Mouse (Mus musculus) midbrain, postnatal 0 days (tissue): ENCODE measurements around the gene Nepro. TPM values are rescaled to one million over a fixed set of nuclear protein-coding genes. Genes with fewer than 3 reads are reported as not detected.

ENCODE experiments used
- ATAC-seq: fragments of 200-750 bp; cut with Nextera tagmentation; 2 replicates; pipeline ENCODE4 v1.8.0; 2017; ENCODE audit warnings: moderate number of reproducible peaks, mild to moderate bottlenecking, moderate TSS enrichment, moderate library complexity; ENCODE audit not compliant: low FRiP score
- DNase-seq: peaks from one replicate; pipeline ENCODE4 v3.0.0-alpha.2; 2015; ENCODE audit warnings: low spot score
- H3K27ac ChIP-seq: fragments of 300-500 bp; sonication (generic); 2 replicates; pipeline ENCODE4 v1.5.1; 2014; ENCODE audit warnings: low read depth, mild to moderate bottlenecking, low read length, mixed read lengths
- H3K27me3 ChIP-seq: fragments of 300-500 bp; sonication (generic); 2 replicates; pipeline ENCODE4 v1.6.1; 2014; ENCODE audit warnings: low read length, control low read depth, mixed read lengths; ENCODE audit not compliant: insufficient read depth
- H3K36me3 ChIP-seq: fragments of 300-500 bp; sonication (generic); 2 replicates; pipeline ENCODE4 v1.6.1; 2014; ENCODE audit warnings: low read length, control low read depth, mixed read lengths; ENCODE audit not compliant: insufficient read depth
- H3K4me1 ChIP-seq: fragments of 300-500 bp; sonication (generic); 2 replicates; pipeline ENCODE4 v1.6.1; 2014; ENCODE audit warnings: mild to moderate bottlenecking, control low read depth, antibody characterized with exemption, low read length, mixed read lengths; ENCODE audit not compliant: insufficient read depth
- H3K4me2 ChIP-seq: fragments of 300-500 bp; sonication (generic); 2 replicates; pipeline ENCODE4 v1.6.1; 2014; ENCODE audit warnings: low read depth, mild to moderate bottlenecking, low read length, mixed read lengths; ENCODE audit not compliant: poor library complexity, severe bottlenecking
- H3K4me3 ChIP-seq: fragments of 300-500 bp; sonication (generic); 2 replicates; pipeline ENCODE4 v1.5.1; 2014; ENCODE audit warnings: low read depth, mild to moderate bottlenecking, low read length, moderate library complexity
- H3K9ac ChIP-seq: fragments of 300-500 bp; sonication (generic); replicated peaks from 2 replicates; pipeline ENCODE4 v1.6.1; 2014; ENCODE audit warnings: mild to moderate bottlenecking, low read length, moderate library complexity, mixed read lengths; ENCODE audit not compliant: poor library complexity, severe bottlenecking
- H3K9me3 ChIP-seq: fragments of 300-500 bp; sonication (generic); 2 replicates; pipeline ENCODE4 v1.6.1; 2016; ENCODE audit warnings: low read length, control low read depth
- CTCF ChIP-seq: IDR thresholded peaks from 2 replicates; pipeline ENCODE4 v1.5.1; 2016; ENCODE audit warnings: antibody characterized with exemption, mild to moderate bottlenecking
- WGBS: fragments of 180-500 bp; shearing (Covaris S2); extraction: QIAGEN DNeasy Blood & Tissue Kit; methylation state at CpG from one replicate; pipeline ENCODE4 v1.1.7; 2014; 5-methylcytosine and 5-hydroxymethylcytosine counted together
- polyA plus RNA-seq: library from polyadenylated mRNA; unstranded; fragments of >200 nt; fragmentation: Nextera tagmentation; extraction: Ambion mirVana; gene quantifications from 2 replicates; pipeline ENCODE4 v1.2.1, GENCODE M21; 2015
- total RNA-seq: library from RNA; depleted of rRNA; stranded (reverse); fragments of >200 nt; gene quantifications from 2 replicates; pipeline ENCODE4 v1.2.3, GENCODE M21; 2014

Nepro gene
- total and polyA plus RNA-seq, 2 experiments from 2014 or later, result 2.9 to 3.5 TPM

- Histone ChIP-seq H3K9me3 (no peaks in the 10 kb centered on the region), H3K36me3 (no peaks in the 10 kb centered on the region), H3K27ac (no peak overlapping the region), H3K4me3 (no peak overlapping the region), H3K27me3 (no peaks in the 10 kb centered on the region), H3K9ac (no peak overlapping the region), H3K4me2 (no peak overlapping the region), H3K4me1 (no peaks in the 10 kb centered on the region)
- no peak for TF ChIP-seq CTCF
- no peak for ATAC-seq
- 91% methylated on average over 5 of the region's 5 CpGs for WGBS
- DNase-seq, result no peak
Observed at GRCm38 (mm10) chr16:44697473-44698205, 26.5 kb upstream of the Nepro start.

GRCm38 (mm10) chr16:44701155-44701554 lies 22.9 kb upstream of the Nepro start:
- no peaks in the 10 kb centered on the region for H3K27me3 ChIP-seq
- no peaks in the 10 kb centered on the region for H3K36me3 ChIP-seq
- H3K9ac ChIP-seq, result no peak overlapping the region
- DNase-seq (no peak), ATAC-seq (no peak)
- no peak for TF ChIP-seq CTCF
- H3K4me2 ChIP-seq, result no peak overlapping the region
- no peaks in the 10 kb centered on the region for H3K4me1 ChIP-seq
- no peak overlapping the region for H3K4me3 ChIP-seq
- no peak overlapping the region for H3K27ac ChIP-seq
- H3K9me3 ChIP-seq, result no peaks in the 10 kb centered on the region
- WGBS, result 90% methylated on average over 3 of the region's 3 CpGs

- Histone ChIP-seq H3K36me3 (no peaks in the 10 kb centered on the region), H3K27ac (no peak overlapping the region), H3K27me3 (no peaks in the 10 kb centered on the region), H3K4me1 (no peaks in the 10 kb centered on the region), H3K9ac (no peak overlapping the region), H3K9me3 (no peaks in the 10 kb centered on the region), H3K4me2 (no peak overlapping the region), H3K4me3 (no peak overlapping the region)
- no peak for TF ChIP-seq CTCF
- ATAC-seq (no peak), DNase-seq (no peak)
- WGBS, result 58% methylated on average over 5 of the region's 5 CpGs
Observed at GRCm38 (mm10) chr16:44702272-44702671, 21.8 kb upstream of the Nepro start.

- DNase-seq (no peak), ATAC-seq (no peak)
- 59% methylated on average over 4 of the region's 4 CpGs for WGBS
- no peaks in the 10 kb centered on the region for H3K4me1 ChIP-seq
- H3K4me2 ChIP-seq, result no peak overlapping the region
- no peak overlapping the region for H3K9ac ChIP-seq
- TF ChIP-seq CTCF, result no peak
- H3K9me3 ChIP-seq, result no peaks in the 10 kb centered on the region
- H3K27me3 ChIP-seq, result no peaks in the 10 kb centered on the region
- no peaks in the 10 kb centered on the region for H3K36me3 ChIP-seq
- H3K27ac ChIP-seq, result no peak overlapping the region
- H3K4me3 ChIP-seq, result no peak overlapping the region
Observed at GRCm38 (mm10) chr16:44703458-44703857, 20.6 kb upstream of the Nepro start.

- Histone ChIP-seq H3K27ac (peak overlapping the region; percentile 14; the same call in 1 of the 2 replicates), H3K9me3 (no peaks in the 10 kb centered on the region), H3K4me3 (no peak overlapping the region), H3K9ac (no peak overlapping the region), H3K4me2 (peak overlapping the region; percentile 12; the same call in 1 of the 2 replicates), H3K36me3 (peaks cover 4% of the 10 kb centered on the region; the same call in 1 of the 2 replicates), H3K27me3 (no peaks in the 10 kb centered on the region), H3K4me1 (no peaks in the 10 kb centered on the region)
- peak; percentile 87 for ATAC-seq
- WGBS, result 18% methylated on average over 10 of the region's 10 CpGs
- DNase-seq, result peak; percentile 81
- peak; percentile 85 for TF ChIP-seq CTCF
Observed at GRCm38 (mm10) chr16:44716305-44717140, 7.6 kb upstream of the Nepro start.
